Mouse (Mus musculus) limb, embryonic 13.5 days (tissue): ENCODE results near the gene Catsperg1. TPM values are rescaled to one million over a fixed set of nuclear protein-coding genes. Genes with fewer than 3 reads are reported as not detected.

Experiments
- ATAC-seq: fragments of 200-750 bp; cut with Nextera tagmentation; 2 replicates; pipeline ENCODE4 v1.8.0; 2017; ENCODE audit warnings: low read depth, moderate number of reproducible peaks, moderate TSS enrichment; ENCODE audit not compliant: low FRiP score
- H3K27ac ChIP-seq: fragments of 300-500 bp; sonication (generic); 2 replicates; pipeline ENCODE4 v1.5.1; 2015; ENCODE audit warnings: inconsistent platforms, mild to moderate bottlenecking, moderate library complexity
- H3K27me3 ChIP-seq: fragments of 300-500 bp; sonication (generic); 2 replicates; pipeline ENCODE4 v1.6.1; 2015; ENCODE audit warnings: mild to moderate bottlenecking, inconsistent platforms
- H3K36me3 ChIP-seq: fragments of 300-500 bp; sonication (generic); 2 replicates; pipeline ENCODE4 v1.6.1; 2015; ENCODE audit warnings: inconsistent platforms, mild to moderate bottlenecking, moderate library complexity
- H3K4me1 ChIP-seq: fragments of 300-500 bp; sonication (generic); 2 replicates; pipeline ENCODE4 v1.6.1; 2015; ENCODE audit warnings: inconsistent platforms
- H3K4me2 ChIP-seq: fragments of 300-500 bp; sonication (generic); replicated peaks from 2 replicates; pipeline ENCODE4 v1.6.1; 2015; ENCODE audit warnings: inconsistent platforms, mild to moderate bottlenecking, moderate library complexity
- H3K4me3 ChIP-seq: fragments of 300-500 bp; sonication (generic); 2 replicates; pipeline ENCODE4 v1.5.1; 2015; ENCODE audit warnings: moderate library complexity, mild to moderate bottlenecking, inconsistent platforms
- H3K9ac ChIP-seq: fragments of 300-500 bp; sonication (generic); 2 replicates; pipeline ENCODE4 v1.6.1; 2015; ENCODE audit warnings: mild to moderate bottlenecking, inconsistent platforms
- H3K9me3 ChIP-seq: fragments of 300-500 bp; sonication (generic); 2 replicates; pipeline ENCODE4 v1.6.1; 2016; ENCODE audit warnings: inconsistent platforms
- WGBS: fragments of 180-500 bp; shearing (Covaris S2); methylation state at CpG from one replicate; pipeline ENCODE4 v1.1.7; 2015; 5-methylcytosine and 5-hydroxymethylcytosine counted together
- polyA plus RNA-seq: library from polyadenylated mRNA; unstranded; fragments of >200 nt; fragmentation: Nextera tagmentation; extraction: Ambion mirVana; gene quantifications from 2 replicates; pipeline ENCODE4 v1.2.1, GENCODE M21; 2015

The Catsperg1 gene
- polyA plus RNA-seq, 1 experiment from 2014 or later, result 0.51 TPM

DNA sequence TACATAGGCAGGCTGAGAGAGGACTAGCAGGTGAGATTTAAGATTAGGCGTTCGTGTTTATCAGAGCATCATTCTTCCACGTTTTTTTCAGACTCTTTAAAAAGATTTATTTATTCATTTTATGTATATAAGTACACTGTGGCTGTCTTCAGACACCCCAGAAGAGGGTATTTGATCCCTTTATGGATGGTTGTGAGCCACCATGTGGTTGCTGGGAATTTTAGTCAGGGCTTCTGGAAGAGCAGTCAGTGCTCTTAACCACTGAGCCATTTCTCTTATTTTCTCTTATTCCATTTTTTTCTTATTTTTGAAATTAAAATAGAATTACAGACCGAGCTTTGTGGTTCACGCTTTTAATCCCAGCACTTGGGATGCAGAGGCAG, 33.0 kb downstream of the Catsperg1 start:
- H3K27ac ChIP-seq, result no peak overlapping the region; the same call in 1 of the 2 replicates
- ATAC-seq, result no peak; the same call in none of the 2 replicates
- peak overlapping the region; percentile 84 for H3K4me3 ChIP-seq
- H3K9me3 ChIP-seq, result no peaks in the 10 kb centered on the region
- peak overlapping the region; percentile 82 for H3K4me2 ChIP-seq
- H3K27me3 ChIP-seq, result no peaks in the 10 kb centered on the region
- H3K4me1 ChIP-seq, result peaks cover 16% of the 10 kb centered on the region
- H3K9ac ChIP-seq, result no peak overlapping the region
- 41% methylated on average over 5 of the region's 5 CpGs for WGBS
- peaks cover 21% of the 10 kb centered on the region for H3K36me3 ChIP-seq

DNA sequence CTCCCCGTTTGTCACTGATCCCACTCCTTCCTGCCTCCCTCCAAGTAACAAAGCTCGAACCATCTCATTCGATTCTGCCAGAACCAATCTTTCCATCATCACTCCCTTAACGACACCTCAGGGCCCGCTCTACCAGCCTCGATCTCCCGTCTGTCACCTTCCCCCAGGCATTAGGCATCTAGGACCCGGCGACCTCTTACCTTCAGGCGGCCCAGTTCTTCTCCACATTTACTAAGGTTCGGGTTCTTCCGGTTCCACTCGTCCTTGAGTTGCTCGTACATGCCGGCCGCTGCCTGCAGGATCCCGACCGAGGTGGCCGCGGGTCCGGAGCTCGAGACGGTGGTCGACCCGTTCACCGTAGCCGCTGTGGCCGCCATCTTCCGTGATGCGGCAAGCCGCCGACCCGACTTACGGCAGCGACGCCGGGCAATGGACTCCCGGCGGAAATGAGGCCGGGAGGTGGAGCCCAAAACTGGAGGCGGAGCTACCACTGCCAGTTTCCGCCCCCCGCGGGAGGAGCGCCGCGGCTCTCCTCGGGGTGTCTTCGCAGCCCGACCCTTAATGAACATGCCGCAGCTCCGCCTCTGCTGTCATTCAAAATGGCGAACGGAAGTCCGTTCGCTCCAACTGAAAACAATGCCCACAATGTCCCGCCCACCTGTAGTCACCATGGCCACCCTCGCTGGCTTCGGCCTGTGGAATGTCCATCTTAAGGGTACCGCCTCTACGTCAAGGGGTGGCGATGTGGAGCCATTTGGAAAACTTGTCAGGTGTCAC, 33.6 kb downstream of the Catsperg1 start, which contains the start of gene Psmd8:
Gene Psmd8, minus strand, starts transcription at position 625 of the 777 bp plus-strand sequence.
- peaks cover 16% of the 10 kb centered on the region for H3K4me1 ChIP-seq
- H3K9ac ChIP-seq, result peak within 1 kb of the TSS; percentile 88
- H3K27ac ChIP-seq, result peak within 1 kb of the TSS; percentile 33; the same call in 1 of the 2 replicates
- H3K36me3 ChIP-seq, result peaks cover 27% of the 10 kb centered on the region
- H3K9me3 ChIP-seq, result no peaks in the 10 kb centered on the region
- H3K27me3 ChIP-seq, result peaks cover 3% of the 10 kb centered on the region; the same call in 1 of the 2 replicates
- ATAC-seq, result peak; percentile 98
- peak within 1 kb of the TSS; percentile 84 for H3K4me3 ChIP-seq
- H3K4me2 ChIP-seq, result peak within 1 kb of the TSS; percentile 82
- WGBS, result under 1% methylated on average over 62 of the region's 62 CpGs

DNA sequence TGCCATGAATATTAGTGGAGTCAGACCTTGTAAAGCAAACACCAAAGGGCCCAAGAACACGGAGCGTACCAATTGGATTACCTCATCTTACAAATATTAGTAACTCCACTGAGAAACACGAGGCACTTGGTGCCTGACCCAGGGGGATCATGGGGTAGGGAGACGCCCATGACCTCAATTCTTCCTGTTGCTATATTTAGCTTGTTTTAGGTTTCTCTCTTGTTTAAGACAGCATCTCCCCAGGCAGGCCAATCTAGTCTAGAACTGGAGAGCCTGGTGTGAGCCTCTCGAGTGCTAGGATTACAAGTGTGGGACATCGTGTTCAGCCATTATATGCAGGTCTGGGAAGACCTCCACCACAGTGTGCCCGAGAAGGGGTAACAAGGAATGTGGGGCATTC, 34.5 kb downstream of the Catsperg1 start:
- Histone ChIP-seq H3K9ac (peak overlapping the region; percentile 88), H3K36me3 (peaks cover 37% of the 10 kb centered on the region), H3K4me3 (peak overlapping the region; percentile 84), H3K27ac (no peak overlapping the region), H3K27me3 (peaks cover 12% of the 10 kb centered on the region), H3K9me3 (no peaks in the 10 kb centered on the region), H3K4me1 (peaks cover 16% of the 10 kb centered on the region), H3K4me2 (peak overlapping the region; percentile 82)
- WGBS, result 56% methylated on average over 7 of the region's 7 CpGs
- no peak for ATAC-seq

DNA sequence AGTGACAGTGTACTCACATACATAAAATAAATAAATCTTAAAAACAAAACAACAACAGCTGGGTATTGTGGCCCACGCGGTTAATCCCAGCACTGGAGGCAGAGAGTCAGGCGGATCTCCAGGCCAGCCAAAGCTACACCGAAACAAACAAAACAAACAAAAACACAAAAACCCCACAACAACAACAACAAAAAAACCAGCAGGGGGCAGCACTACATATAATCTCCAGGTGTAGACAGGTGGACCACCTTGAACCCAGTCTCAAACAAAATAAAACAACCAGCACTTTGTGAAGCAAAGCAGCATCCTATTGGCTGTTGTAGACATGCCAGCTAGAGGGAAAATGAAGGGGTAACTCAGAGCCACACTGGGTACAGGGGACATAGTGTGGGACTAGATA, 35.7 kb downstream of the Catsperg1 start:
- Histone ChIP-seq H3K27ac (no peak overlapping the region), H3K4me2 (0 out of 2 replicates have a peak overlapping the region, but pooled peaks have one; percentile 82), H3K9me3 (no peaks in the 10 kb centered on the region), H3K36me3 (peaks cover 49% of the 10 kb centered on the region), H3K9ac (no peak overlapping the region), H3K4me1 (peaks cover 16% of the 10 kb centered on the region), H3K4me3 (peak overlapping the region; percentile 84; the same call in 1 of the 2 replicates), H3K27me3 (peaks cover 24% of the 10 kb centered on the region)
- 93% methylated on average over 4 of the region's 4 CpGs for WGBS
- ATAC-seq, result no peak

DNA sequence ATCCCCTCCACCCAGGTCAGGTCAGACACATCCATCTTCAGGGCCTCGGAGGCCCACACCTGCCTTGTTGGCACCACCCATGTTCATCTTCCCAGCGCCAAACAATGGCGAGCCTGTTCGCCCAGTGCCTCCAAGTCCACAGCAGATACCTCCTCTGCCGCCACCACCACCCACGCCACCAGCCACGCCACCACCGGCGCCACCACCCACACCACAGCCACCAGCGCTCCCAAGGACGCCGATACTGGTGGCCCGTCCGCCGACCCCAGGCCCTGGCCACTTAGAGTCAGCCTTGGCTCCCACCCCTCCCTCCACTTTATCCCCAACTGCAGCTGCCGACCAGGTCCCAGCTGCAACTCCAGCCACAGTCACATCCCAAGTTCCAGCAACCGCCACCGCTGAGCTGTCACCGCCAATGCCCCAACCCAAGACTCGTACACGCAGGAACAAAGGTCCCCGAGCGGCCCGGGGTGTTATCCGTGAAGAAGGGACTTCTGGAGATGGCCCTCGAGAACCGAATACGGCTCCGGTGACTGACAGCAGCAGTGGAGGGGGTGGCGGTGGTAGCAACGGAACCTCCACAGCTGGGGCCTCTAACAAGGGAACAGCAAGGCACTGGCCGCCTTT, 41.3 kb downstream of the Catsperg1 start:
- Histone ChIP-seq H3K4me1 (peaks cover 41% of the 10 kb centered on the region), H3K36me3 (peaks cover 47% of the 10 kb centered on the region), H3K9me3 (no peaks in the 10 kb centered on the region), H3K27ac (no peak overlapping the region), H3K4me3 (peak overlapping the region; percentile 74; the same call in 1 of the 2 replicates), H3K9ac (no peak overlapping the region), H3K4me2 (peak overlapping the region; percentile 9; the same call in 1 of the 2 replicates), H3K27me3 (peaks cover 57% of the 10 kb centered on the region)
- no peak for ATAC-seq
- 40% methylated on average over 31 of the region's 32 CpGs for WGBS

- no peaks in the 10 kb centered on the region for H3K9me3 ChIP-seq
- H3K4me2 ChIP-seq, result peak overlapping the region; percentile 86
- peak overlapping the region; percentile 74 for H3K4me3 ChIP-seq
- H3K27ac ChIP-seq, result no peak overlapping the region
- peaks cover 42% of the 10 kb centered on the region for H3K36me3 ChIP-seq
- peaks cover 62% of the 10 kb centered on the region for H3K27me3 ChIP-seq
- peaks cover 41% of the 10 kb centered on the region for H3K4me1 ChIP-seq
- no peak for ATAC-seq
- 5% methylated on average over 34 of the region's 34 CpGs for WGBS
- H3K9ac ChIP-seq, result peak overlapping the region; percentile 59
Observed at GRCm38 (mm10) chr7:29171562-29172097, 42.2 kb downstream of the Catsperg1 start.

DNA sequence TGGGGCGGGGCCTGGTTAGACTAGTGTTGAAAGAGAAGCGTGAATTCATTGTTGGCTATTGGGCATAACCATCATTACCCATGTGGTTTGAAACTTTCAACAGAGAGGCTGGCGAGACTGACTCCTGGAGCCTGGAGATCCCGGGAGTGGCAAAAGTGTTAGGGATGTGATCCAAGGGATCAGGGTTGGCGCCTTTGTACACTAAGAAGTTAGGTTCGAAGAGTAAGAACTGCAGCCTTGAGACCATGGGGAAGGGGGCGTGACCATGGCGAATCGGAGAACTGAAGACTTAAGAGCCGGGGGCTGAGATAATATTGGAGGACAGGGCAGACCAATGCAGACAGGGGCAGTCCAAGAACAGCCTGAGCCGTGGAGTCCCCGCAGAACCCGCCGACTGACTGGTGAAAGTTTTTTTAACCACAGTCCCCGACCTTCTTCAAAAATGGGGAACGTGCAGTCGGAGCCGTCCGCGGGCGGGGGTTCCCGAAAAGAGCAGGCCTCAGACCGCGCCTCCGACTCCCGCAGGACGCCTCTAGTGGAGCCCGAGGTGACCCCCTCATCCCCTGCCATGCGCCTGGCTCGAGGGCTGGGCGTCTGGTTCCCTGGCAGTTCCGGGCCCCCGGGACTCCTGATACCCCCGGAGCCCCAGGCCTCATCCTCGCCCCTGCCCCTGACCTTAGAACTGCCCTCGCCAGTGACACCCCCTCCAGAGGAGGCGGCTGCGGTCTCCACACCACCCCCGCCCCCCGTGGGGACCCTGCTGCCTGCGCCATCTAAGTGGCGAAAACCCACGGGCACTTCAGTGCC, 42.9 kb downstream of the Catsperg1 start:
- Histone ChIP-seq H3K9ac (peak overlapping the region; percentile 59), H3K27ac (no peak overlapping the region), H3K4me2 (peak overlapping the region; percentile 86), H3K27me3 (peaks cover 62% of the 10 kb centered on the region), H3K4me3 (peak overlapping the region; percentile 74), H3K4me1 (peaks cover 41% of the 10 kb centered on the region), H3K9me3 (no peaks in the 10 kb centered on the region), H3K36me3 (peaks cover 35% of the 10 kb centered on the region)
- ATAC-seq, result no peak
- WGBS, result 3% methylated on average over 43 of the region's 43 CpGs

- Histone ChIP-seq H3K36me3 (peaks cover 27% of the 10 kb centered on the region), H3K27ac (peak within 1 kb of the TSS; percentile 39; the same call in 1 of the 2 replicates), H3K9me3 (no peaks in the 10 kb centered on the region), H3K4me2 (peak within 1 kb of the TSS; percentile 86), H3K9ac (peak within 1 kb of the TSS; percentile 71), H3K4me1 (peaks cover 41% of the 10 kb centered on the region), H3K27me3 (peaks cover 59% of the 10 kb centered on the region), H3K4me3 (peak within 1 kb of the TSS; percentile 74)
- WGBS, result under 1% methylated on average over 30 of the region's 30 CpGs
- ATAC-seq, result peak; percentile 69
Observed at GRCm38 (mm10) chr7:29170066-29170754, 43.6 kb downstream of the Catsperg1 start, which contains the start of the genes Ggn and Spred3. Gene Ggn, plus strand, starts transcription at chr7:29170210. Gene Spred3, minus strand, starts transcription at chr7:29170411.

GRCm38 (mm10) chr7:29169231-29170065, 44.4 kb downstream of the Catsperg1 start:
- H3K9me3 ChIP-seq, result no peaks in the 10 kb centered on the region
- H3K27ac ChIP-seq, result peak overlapping the region; percentile 39; the same call in 1 of the 2 replicates
- H3K9ac ChIP-seq, result peak overlapping the region; percentile 71
- peak overlapping the region; percentile 74 for H3K4me3 ChIP-seq
- under 1% methylated on average over 27 of the region's 39 CpGs for WGBS
- peaks cover 41% of the 10 kb centered on the region for H3K4me1 ChIP-seq
- peaks cover 24% of the 10 kb centered on the region for H3K36me3 ChIP-seq
- peak; percentile 87 for ATAC-seq
- H3K4me2 ChIP-seq, result peak overlapping the region; percentile 86
- H3K27me3 ChIP-seq, result peaks cover 52% of the 10 kb centered on the region

GRCm38 (mm10) chr7:29168791-29169230, 45.0 kb downstream of the Catsperg1 start:
- Histone ChIP-seq H3K27ac (no peak overlapping the region), H3K9me3 (no peaks in the 10 kb centered on the region), H3K4me1 (peaks cover 41% of the 10 kb centered on the region), H3K36me3 (peaks cover 18% of the 10 kb centered on the region), H3K9ac (peak overlapping the region; percentile 71), H3K4me3 (peak overlapping the region; percentile 74), H3K4me2 (peak overlapping the region; percentile 86), H3K27me3 (peaks cover 45% of the 10 kb centered on the region)
- 1% methylated on average over 14 of the region's 14 CpGs for WGBS
- ATAC-seq, result no peak
